Mouse (Mus musculus): ENCODE results near the gene Clrn2.
"Not testable (repeated sequence)": the region's sequence is repeated elsewhere in the genome, so short reads cannot be mapped to it uniquely, and the experiment has no call there.

Gene Clrn2

DNA sequence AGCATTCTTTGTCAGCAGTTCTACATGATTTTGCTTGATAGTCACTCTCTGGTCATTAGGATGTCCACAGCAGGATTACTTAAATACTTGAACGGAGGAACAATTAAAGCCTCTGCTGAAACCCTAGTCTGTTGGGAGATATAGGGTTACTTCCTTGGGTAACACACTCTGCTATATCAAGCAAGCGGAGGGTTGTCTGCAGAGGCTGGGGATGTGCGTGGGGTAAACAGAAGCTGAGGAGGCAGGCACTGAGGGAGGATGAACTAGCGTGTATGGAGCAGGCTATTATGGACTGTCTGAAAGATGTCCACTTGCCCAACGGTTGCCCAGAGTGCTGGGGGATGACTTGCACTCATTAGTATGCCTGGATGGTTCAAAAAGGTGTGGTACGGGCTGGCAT, at the start of gene Clrn2:
TSS of gene Clrn2 (plus strand) at position 301 of the 400 bp plus-strand sequence.
- no peak for DNase-seq

DNA sequence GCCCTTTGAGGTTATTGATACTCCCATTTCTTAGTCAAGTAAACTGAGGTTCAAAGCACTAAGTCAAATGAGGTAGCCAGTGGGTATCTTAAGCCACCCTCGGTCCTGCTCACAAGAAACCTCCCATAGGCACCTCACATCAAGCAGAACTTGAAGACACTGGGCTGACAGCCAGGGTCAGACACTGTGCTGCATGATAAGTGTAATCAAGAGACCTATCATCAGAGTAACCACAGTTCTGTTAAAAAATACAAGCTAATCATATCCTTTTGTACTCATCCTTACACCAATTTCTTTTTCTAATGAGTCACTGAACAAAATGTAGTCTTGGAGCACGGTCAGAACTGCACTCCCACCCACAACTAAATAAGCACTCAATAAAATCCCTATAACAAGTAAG, 47.4 kb upstream of the Clrn2 start:
- DNase-seq: no peak

DNA sequence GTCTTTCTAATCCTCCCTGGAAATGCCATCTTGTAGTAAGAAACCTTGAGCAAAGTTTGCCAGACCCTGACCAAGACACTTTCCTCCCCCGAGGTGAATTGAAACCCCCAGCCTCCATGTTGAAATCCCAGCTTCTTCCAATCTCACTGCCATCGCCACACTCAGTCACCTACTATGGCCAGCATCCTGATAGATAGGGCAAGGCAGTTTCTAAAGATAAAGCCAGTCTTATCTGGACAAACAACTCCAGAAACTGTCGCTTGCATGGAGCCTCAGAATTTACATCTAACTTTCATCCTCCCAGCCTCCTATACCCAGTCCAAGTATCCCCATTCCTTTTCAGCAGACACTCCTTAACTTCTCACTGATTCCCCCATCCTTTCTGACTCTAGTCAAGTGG, 37.1 kb upstream of the Clrn2 start:
- DNase-seq: no peak

DNA sequence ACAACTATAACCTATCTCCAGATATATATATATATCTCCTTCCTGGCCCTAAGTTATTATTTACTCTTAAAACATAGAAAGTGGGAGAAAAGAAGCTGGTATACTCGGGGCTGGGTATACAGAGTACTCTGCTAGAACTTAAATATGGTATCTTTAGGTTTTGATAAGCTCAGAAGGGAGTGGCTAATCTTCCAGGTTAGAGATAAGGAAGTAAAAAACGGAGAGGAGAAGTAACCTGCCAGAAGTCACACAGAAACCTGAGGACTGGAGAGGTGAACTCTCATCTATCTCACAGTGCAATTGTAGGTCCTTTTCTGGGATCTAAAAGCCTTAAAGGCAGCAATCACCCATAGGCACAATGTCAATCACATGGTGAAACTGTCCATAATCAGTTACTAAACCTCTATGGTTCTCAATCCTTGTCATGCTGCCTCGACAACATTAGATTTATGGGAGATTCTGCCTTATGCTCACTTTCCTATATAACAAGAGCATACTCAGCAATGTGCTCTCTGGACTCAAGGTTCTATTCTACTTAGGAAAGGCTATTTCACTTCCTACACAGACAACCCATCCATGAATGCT, 35.6 kb upstream of the Clrn2 start:
- no peak for DNase-seq

DNA sequence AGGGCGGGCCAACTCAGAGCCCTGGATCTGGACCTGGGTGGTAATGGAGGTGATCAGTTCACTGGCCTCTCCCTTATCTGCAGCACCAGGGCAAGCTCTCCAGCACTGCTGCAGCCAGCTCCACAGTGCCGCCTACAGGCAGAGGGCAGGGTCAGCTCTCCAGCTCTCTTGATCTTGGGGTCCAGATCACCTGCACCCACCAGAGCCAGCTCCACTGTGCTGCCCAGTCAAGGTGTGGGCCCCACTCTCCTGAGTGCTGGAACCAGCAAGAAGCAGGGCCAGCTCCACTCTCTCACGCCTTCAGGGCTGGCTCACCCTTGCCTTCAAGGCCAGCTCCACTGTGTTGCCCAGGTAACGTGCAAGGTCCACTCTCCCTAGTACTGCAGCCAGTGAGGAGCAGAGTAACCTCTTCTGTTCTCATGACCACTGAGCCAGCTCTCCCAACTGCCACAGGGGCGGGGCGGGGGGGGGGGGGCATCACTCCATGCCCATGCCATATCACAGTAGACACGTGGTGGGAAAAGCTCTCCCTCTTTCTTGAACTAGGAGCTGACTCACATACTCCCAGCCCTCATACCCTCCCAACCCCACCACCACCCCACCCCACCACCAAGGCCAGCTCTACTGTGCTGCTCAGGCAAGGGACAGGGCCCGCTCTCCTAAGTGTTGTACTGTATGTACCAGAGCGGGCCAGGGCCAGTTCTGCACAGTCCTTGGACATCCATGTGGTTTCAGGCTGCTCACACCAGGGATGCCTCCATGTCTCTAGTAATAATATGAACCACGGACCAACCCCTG, 33.5 kb upstream of the Clrn2 start:
- peak; percentile 66 to 71 for DNase-seq

DNA sequence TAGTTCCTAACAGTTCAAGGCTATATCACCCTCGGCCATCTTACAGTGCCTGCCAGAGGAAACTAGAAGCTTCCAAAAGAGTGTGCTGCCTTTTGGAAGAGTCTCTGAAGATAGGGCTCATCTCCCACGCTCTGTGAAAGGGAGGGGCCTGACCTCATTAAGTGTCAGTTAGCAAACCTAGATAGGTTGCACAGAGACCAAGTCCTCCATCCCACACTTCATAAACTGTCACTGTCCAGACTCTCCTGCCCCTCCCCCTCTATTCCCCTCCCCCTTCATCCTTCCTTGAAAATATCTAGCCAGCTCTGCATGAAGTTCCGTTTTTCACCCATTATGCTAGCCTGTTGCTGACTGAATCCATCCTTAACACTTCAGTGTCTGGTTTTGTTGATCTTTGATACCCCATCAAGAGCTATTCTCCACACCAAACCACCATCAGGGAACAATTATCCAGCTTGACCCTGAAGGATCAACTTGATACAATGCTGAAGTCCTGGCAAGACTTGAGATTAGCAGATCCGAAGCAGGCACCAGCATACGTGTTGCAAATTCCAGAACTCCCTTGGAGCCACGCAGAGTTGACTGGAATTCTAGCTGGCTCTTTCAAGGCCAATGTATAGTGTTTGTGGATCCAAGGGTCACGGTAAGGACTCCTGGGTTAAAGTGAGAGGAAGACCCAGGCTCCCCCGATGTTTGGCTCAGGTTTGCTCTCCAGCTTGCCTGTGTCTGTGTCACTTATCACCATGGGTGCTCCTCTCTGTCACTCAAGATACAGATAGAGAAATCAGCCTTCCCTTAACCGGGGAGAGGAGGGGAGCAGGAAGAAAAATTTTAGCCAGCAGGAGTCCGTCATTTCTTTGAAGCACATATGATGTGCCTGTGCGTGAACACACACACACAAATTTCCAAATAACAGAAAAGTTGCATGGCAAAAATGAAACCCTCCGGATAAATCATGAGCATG, 31.4 kb upstream of the Clrn2 start:
- no peak for DNase-seq

DNA sequence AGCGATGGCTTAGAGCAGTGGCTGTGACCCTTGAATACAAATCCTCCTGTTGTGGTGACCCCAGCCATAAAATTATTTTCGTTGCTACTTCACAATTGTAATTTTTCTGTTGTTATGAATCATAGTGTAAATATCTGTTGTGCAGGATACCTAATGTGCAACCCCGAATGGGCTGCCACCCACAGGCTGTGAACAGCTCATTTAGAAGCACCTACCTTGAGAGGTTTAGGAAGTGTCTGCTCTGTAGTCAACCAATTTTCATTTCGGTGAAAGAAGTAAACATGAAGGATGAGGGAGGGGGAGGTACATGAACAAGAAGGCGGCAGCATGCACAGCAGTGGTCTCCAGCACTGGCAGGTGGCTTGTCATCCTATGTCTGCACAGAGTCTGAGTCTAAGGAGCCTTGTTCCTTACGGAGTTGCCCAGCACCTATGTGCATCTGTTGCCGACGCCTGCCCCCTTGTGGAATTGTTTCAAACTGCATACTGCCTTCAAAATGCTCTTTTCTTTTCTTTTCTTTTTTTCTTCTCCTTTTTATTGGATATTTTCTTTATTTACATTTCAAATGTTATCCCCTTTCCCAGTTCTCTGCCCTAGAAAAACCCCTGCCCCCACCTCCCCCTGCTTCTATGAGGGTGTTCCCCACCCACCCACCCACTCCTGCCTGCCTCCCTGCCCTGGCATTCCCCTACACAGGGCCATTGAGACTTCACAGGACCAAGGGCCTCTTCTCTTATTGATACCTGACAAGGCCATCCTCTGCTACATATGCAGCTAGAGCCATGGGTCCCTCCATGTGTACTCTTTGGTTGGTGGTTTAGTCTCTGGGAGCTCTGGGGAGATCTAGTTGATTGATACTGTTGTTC, 29.3 kb upstream of the Clrn2 start:
- DNase-seq: peak; percentile 47 to 85

DNA sequence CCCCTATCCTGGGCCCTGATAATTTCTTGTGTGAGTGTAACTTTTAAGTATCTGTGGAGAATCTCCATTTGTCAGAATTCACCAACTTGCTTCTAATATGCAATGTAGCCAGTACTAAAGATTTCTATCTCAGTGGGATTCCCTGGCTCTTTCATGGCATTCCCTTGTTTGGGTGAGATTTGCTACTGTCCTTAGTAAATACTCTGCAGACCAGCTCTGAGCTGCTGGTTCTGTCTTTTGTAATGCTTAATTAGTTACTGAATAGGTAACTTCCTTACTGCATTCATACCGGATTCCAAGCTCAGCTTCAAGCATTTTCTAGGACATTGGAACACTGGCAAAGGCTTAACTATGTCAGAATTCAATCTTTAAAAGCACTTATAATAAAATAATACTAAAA, 27.8 kb upstream of the Clrn2 start:
- DNase-seq: not testable (repeated sequence)

DNA sequence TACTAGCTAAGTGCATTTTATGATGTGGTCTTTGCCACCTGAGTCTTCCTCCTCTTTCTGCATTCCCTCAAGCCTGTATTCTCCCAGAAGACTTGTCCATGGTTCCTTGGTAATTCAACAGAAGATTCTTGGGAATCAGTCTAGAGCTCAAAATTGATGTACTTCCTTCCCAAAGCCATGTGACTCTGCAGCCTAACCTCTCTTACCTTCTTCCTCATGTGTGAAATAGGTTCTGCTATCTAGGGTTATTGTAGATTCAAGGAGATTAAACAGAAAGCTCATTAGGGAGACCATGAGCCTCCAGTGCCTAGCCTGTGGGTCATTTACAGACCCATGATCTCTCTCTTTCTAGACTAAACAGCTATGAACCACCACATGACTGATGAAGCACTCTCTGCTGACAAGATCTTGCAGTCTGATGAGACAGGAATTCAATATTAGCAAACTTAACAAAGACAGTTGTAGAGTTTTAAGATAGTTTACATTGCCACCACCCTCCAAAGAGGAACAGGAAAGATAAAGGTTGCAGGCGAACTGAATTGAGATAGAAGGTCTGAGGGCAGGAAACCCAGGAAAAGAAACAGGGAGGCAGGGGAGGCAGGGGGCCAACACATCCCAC, 27.0 kb upstream of the Clrn2 start:
- DNase-seq: no peak

DNA sequence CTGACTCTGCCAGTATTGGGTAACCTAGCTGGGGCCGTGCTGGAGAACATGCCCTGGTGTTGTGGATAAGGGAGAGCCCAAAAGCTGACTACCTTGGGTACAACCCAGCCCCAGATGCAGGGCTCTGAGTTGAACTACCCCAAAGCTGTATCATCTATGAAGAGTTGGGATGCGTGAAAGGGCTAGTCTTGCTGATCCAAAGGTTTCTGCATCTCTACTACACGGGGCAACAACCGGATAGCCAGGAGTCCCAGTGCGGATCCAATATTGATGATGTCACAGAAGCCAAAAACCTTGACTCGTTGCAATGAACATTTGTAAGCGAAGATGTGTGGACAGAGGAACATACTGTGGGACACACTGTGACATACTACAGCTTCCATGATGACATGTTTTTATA, 25.7 kb upstream of the Clrn2 start:
- DNase-seq: no peak

DNA sequence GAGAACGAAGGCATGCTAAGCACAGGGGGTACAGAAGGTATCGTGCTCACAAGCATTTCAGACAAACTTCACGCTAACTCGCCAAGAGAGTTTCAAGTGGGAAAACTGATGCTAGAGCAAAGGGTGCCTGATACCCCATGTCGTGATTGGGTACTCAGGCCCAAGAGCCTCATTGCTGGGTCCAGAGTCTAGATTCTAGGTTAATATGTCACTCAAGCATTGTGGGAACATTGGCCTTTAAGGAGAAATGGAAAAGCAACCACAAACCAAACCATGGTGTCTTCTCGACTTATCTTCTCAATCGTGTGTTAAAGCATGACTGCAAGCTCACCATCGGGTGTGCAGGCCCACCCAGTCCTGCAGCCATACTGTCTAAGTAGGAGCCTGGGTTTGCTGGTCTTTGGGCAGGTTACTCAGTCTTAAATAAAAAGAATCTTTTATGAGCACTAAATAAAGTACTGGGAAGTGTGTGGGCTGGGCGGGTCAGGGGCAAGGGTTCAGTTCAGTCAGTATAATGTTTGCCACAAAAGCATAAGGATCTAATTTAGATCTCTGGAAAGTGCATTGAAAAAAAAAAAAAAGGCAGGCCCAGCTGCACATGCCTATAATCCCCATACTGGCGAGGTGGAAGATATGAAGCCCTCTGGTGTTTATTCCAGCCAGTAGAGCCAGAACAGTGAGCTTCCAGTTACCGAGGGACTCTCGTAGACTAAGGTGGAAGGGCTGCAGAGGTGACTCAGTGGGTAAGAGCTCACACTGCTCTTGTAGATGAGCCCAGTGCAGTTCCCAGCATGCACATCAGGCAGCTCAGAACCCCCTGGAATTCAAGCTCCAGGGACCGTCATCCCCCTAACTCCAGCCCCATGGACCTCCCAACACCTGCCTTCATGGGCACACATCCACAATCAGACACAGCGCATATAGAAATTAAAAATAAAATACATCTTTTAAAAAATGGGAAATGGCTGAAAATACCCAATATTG, 17.3 kb upstream of the Clrn2 start:
- DNase-seq: peak; percentile 55 to 82

DNA sequence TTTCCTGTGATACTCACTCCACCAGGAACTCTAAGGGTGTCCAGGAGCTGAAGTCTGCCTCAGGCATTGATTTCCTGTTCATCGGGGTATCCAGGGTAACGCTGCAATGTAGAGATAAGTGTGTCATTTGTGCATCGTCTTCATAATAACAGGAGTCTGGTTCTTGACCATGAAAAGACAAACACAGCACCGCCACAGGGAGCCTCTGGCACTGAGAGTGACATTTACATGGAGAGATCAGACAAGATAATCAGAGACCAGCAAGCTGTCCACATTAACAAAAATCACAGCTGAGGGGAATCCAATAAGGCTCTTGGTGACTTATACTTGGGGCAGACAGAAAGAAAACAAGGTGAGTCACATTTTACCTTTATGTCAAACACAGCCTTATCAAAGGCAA, 15.7 kb upstream of the Clrn2 start:
- no peak for DNase-seq

DNA sequence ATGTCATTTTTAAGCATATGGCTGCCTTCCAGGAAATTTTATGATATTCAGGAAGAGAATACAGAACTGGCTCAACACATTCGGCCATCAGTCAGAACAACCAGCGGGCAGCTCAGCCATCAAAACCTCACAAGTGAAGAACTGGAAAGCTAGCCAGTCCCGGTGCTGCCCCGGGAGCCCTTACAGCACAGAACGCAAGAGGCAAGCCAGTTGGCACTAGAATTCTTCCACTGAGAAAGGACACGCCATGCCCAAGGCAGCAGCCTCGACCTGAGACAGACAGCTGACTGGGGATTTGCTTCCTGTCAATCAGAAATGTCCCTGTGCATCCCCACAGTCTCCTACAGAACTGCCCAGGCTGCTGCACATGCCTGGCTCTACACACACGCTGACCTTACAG, 15.2 kb upstream of the Clrn2 start:
- DNase-seq: no peak

DNA sequence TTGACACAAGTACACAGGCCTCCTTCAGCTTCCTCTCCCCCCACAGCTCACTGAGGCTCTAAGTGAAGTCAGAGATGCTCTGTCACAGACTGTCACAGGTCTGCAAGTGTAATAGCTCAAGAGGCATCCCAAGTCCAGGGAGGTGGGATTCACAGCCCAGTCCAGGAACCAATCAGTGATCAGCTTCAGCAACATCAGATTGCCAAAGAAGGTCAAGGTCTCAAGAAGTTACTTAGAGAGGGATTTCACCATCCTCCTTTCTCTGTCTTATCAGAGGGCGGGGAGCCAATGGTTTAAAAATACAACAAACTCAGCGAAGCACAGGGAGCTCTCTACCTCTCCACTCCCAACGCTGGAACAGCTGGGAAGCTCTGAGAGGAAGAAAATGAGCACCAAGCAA, 12.4 kb upstream of the Clrn2 start:
- DNase-seq: no peak

DNA sequence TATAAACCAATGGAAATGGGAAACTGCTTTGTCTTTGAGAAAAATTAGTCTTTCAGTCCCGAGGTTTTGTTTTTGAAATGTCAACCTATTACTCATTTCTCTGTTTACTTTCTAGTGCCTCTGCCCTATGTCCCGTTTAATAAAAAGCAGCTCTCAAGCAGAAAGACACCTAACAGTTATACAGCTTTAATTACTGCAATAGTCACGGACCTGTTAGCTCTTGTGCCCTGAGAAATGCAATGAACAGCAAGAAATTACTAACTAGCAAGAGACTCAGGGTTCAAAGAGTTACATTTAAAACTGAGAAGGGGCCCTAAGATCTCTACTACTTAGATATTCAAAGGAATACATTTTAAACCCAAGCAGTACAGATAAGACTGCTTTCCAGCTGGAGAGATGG, 11.8 kb upstream of the Clrn2 start:
- DNase-seq: peak in 1 of 2 experiments; percentile 31

DNA sequence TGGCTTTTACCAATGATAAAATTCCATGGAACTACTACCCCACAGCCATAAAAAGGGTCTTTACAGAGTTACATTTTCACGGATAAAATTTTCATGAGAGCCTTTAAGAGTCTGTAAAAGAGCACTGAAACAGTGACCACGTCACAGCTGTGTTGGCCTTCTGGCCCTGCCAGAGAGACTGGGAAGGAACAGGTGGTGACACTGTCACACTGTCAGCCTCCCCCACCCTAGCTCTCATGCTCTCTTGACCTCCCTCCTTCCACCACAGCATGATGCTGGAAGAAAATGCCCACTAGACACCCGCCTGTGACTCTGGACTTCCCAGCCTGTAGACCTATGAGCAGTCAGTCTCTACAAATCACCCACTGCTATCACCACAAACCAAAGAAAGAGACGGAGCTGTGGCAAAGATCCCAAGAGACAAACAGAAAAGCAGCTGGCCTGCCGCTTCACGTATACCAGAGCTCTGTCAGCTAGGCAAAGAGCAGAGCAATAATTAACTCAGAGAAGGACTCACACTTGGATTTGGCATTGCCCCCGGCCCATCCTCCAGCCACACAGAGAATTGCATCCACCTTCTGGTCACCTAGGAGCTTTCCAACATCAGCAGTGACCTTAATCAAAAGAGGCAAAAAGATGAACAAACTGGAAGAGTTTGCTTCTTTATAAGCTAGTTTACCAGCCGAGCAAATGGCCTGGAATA, 9.3 kb upstream of the Clrn2 start:
- DNase-seq: peak; percentile 80 to 84

DNA sequence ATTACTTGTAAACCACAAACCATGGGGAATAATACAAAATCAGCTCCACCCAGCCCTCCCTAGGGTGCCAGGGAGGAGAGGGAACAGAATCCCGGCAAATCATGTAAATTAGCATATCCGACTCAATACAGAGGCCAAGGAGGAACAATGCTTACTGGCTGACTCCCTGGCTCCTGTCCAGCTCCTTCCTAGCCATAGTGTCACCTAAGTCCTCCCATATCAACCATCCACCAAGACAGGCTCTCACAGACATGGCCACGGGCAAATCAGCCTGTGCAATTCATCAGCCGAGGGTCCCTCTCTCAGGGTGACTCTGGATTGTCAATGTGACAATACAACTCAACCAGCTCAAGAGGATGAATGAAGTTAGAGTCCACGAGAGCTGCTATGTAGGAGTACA, 4.9 kb upstream of the Clrn2 start:
- DNase-seq: peak in 1 of 2 experiments; percentile 60

DNA sequence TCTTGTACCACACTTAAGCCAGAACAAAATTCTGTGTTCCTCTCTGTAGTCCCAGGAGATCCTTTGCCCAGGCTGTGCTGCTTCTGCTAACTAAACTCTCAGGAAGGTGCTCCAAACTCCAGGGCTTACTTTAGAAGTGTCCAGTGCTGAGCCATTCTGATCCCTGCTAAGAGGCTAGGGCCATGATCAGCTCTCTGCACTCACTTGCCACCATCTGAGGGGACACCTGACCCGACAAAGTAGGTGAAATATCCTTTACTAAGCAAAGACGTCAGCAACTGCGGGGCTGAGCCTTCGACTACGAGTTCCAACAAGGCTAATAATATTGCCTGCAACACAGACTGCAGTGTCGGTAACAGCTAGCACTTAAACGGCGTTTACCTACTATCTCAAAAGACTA, 4.3 kb upstream of the Clrn2 start:
- DNase-seq: no peak

DNA sequence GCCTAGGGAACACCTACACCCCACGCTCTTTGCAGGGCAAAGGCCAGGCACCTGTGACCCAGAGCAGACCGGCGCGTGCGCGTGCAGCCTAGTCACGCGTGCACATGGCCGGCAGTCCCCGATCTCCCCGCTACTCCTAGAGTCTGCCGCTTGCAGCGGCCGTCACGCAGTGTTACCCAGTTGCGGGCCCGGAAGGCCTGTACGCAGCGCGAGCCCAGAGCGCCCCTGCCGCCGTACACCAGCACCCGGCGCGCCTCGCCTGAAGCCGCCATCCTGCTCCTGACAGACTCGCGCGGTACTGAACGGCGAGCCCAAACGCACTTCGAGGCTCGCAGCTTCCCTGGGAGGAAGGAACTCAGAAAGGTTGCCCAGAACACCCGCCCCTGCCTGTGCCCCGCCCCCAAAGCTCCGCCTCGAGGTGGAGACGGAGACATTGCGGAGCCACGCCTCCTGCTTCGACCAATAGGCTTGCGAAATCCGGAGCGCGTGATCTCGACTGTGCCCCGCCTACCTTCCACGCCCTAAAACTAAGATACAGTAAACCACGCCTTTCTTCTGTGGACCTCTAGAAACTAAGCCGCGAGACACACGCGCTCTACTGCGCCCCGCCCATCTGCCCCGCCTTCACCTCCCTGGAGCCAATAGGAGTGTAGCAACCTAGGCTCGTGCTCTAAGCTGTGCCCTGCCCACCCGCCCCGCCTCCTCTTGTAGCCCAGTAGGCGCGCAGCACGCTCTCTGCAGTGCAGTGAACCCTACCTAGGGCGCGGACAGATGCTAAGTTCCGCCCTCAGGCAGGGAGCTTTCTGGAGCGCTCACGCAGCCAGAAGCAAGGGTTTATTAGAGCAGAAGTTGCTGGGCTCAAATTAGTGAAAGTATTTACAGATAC, 3.5 kb upstream of the Clrn2 start, which contains the start of gene Qdpr:
TSS of gene Qdpr (minus strand) at position 406 of the 886 bp plus-strand sequence.
- peak; percentile 98 to 99 for DNase-seq
